10 mouse cellular contexts compared by ENCODE assay signal in genomic region chr1:74084065-74084705, GRCm38 (mm10). TPM values are rescaled to one million over a fixed set of nuclear protein-coding genes. Genes with fewer than 3 reads are reported as not detected.
A peak's percentile ranks its signal among the peaks of the same experiment; 100 is the strongest.
DNase-seq lines count a peak whose midpoint lies in the region; ATAC-seq and TF ChIP-seq lines count a peak whose summit lies in the region.
"Had no signal": no experiment of that assay in that cellular context is flagged by ENCODE, and none has a peak within 500 bp of the region (broad histone marks: within the 10 kb centered on the region; RNA-seq: fewer than 3 reads in every experiment).

No protein-coding gene starts in this region.

- H3K27ac ChIP-seq in kidney, adult 2 months (ENCODE audit: insufficient read depth, low read depth, low read length) = peak overlapping the region; percentile 40
- peak overlapping the region; percentile 43 for H3K27ac ChIP-seq in heart, embryonic 12.5 days (ENCODE audit: poor library complexity, severe bottlenecking)
- peak overlapping the region; percentile 72 for H3K27ac ChIP-seq in lung, embryonic 16.5 days (ENCODE audit: low read length)
- H3K27ac ChIP-seq in thymus, adult 2 months (ENCODE audit: control insufficient read depth, insufficient read depth, low read length) = no peak overlapping the region

- H3K4me3 ChIP-seq in kidney, adult 2 months (ENCODE audit: insufficient read depth, low read depth, low read length) = no peak overlapping the region
- no peak overlapping the region for H3K4me3 ChIP-seq in heart, embryonic 12.5 days
- H3K4me3 ChIP-seq in lung, embryonic 16.5 days (ENCODE audit: low read length) = no peak overlapping the region
- no peak overlapping the region for H3K4me3 ChIP-seq in thymus, adult 2 months (ENCODE audit: control insufficient read depth, insufficient read depth, low read length)

- DNase-seq in kidney, adult 2 months = no peak
- DNase-seq in kidney, adult 9 months = no peak
- peak; percentile 50 to 53 for DNase-seq in adrenal gland, postnatal 36 days
- DNase-seq in cerebellum, adult 8-10 months = no peak
- no peak for DNase-seq in thymus, adult 2 months
- no peak for DNase-seq in left cerebral cortex, postnatal 25 days (ENCODE audit: low spot score in 2 of 2)
- DNase-seq: right cerebral cortex, postnatal 14 days had no signal

- intact Hi-C loops in left cerebral cortex, postnatal 25 days (cut with DNase I) = no loop called here

- H3K9ac ChIP-seq in heart, embryonic 12.5 days = no peak overlapping the region
- H3K9ac ChIP-seq in lung, embryonic 16.5 days (ENCODE audit: low read length) = peak overlapping the region; percentile 37

- no peaks in the 10 kb centered on the region for H3K27me3 ChIP-seq in kidney, adult 2 months (replicated peaks; ENCODE audit: control insufficient read depth, insufficient read depth, low read length)
- H3K27me3 ChIP-seq in heart, embryonic 12.5 days (replicated peaks) = no peaks in the 10 kb centered on the region
- no peaks in the 10 kb centered on the region for H3K27me3 ChIP-seq in lung, embryonic 16.5 days (ENCODE audit: control insufficient read depth, insufficient read depth, low read depth, low read length)
- no peaks in the 10 kb centered on the region for H3K27me3 ChIP-seq in thymus, adult 2 months (ENCODE audit: control insufficient read depth, insufficient read depth, low read length)

- TF ChIP-seq POLR2A in kidney, adult 2 months (IDR thresholded peaks at IDR 0.05; ENCODE audit: low read depth, low read length) = no peak
- TF ChIP-seq POLR2A in thymus, adult 2 months (IDR thresholded peaks at IDR 0.05; ENCODE audit: control insufficient read depth, extremely low read depth, insufficient read depth, low read length, poor library complexity) = no peak

- peaks cover 27% of the 10 kb centered on the region for H3K4me1 ChIP-seq in kidney, adult 2 months (ENCODE audit: control insufficient read depth, insufficient read depth, low read length)
- peaks cover 49% of the 10 kb centered on the region for H3K4me1 ChIP-seq in heart, embryonic 12.5 days (replicated peaks)
- H3K4me1 ChIP-seq in lung, embryonic 16.5 days (replicated peaks; ENCODE audit: control insufficient read depth, insufficient read depth, low read length) = peaks cover 35% of the 10 kb centered on the region
- H3K4me1 ChIP-seq in thymus, adult 2 months (replicated peaks; ENCODE audit: control insufficient read depth, insufficient read depth, low read length) = no peaks in the 10 kb centered on the region

- H3K4me2 ChIP-seq in heart, embryonic 12.5 days = no peak overlapping the region
- no peak overlapping the region for H3K4me2 ChIP-seq in lung, embryonic 16.5 days (ENCODE audit: low read depth, low read length)

- H3K36me3 ChIP-seq in kidney, adult 2 months (ENCODE audit: control insufficient read depth, insufficient read depth, low read length) = no peaks in the 10 kb centered on the region
- H3K36me3 ChIP-seq in heart, embryonic 12.5 days = no peaks in the 10 kb centered on the region
- H3K36me3 ChIP-seq in lung, embryonic 16.5 days (ENCODE audit: control insufficient read depth, insufficient read depth, low read length) = no peaks in the 10 kb centered on the region
- no peaks in the 10 kb centered on the region for H3K36me3 ChIP-seq in thymus, adult 2 months (ENCODE audit: control insufficient read depth, insufficient read depth, low read length)
- H3K36me3 ChIP-seq: G1E had no signal

- TF ChIP-seq CTCF in kidney, adult 2 months (conservative IDR thresholded peaks at IDR 0.05; ENCODE audit: insufficient read depth, insufficient read length, low read depth, low read length) = no peak
- TF ChIP-seq CTCF in thymus, adult 2 months (IDR thresholded peaks at IDR 0.05; ENCODE audit: borderline replicate concordance, control insufficient read depth, extremely low read depth, insufficient read depth, low read length, poor library complexity) = no peak

- 62% methylated on average over 6 of the region's 6 CpGs for WGBS in kidney, adult 2 months
- WGBS in heart, embryonic 12.5 days = 63% methylated on average over 6 of the region's 6 CpGs
- 52% methylated on average over 6 of the region's 6 CpGs for WGBS in lung, embryonic 16.5 days
- 93% methylated on average over 6 of the region's 6 CpGs for WGBS in thymus, adult 2 months

- ATAC-seq in heart, embryonic 12.5 days (ENCODE audit: insufficient number of reproducible peaks, low FRiP score) = no peak
- ATAC-seq in lung, embryonic 16.5 days (ENCODE audit: low read depth) = peak; percentile 41

- no peaks in the 10 kb centered on the region for H3K9me3 ChIP-seq in heart, embryonic 12.5 days (replicated peaks)
- no peaks in the 10 kb centered on the region for H3K9me3 ChIP-seq in lung, embryonic 16.5 days (ENCODE audit: control insufficient read depth, low read length)
- H3K9me3 ChIP-seq: G1E had no signal

RNA-seq across cellular contexts. Expression of gene Tns1, which starts 40.1 kb away (rescaled TPM):
- polyA plus RNA-seq in kidney, adult 2 months (2012; rRNA removed) = 400 and 465 TPM in 2 replicates
- 100 to 1,000 TPM; 404 to 411 TPM for total RNA-seq in adrenal gland, postnatal 36 days (2021)
- 111 and 115 TPM in 2 replicates for polyA plus RNA-seq in heart, embryonic 12.5 days (2016; fragmentation: Nextera tagmentation; extraction: Ambion mirVana)
- polyA plus RNA-seq in lung, embryonic 16.5 days (2015; fragmentation: Nextera tagmentation; extraction: Ambion mirVana) = 137 and 147 TPM in 2 replicates
- 117 and 122 TPM in 2 replicates for polyA plus RNA-seq in thymus, adult 2 months (2012; rRNA removed)
- 10 to 100 TPM; 35.1 to 40.3 TPM for total RNA-seq in left cerebral cortex, postnatal 25 days (2021)

RNA-seq across cellular contexts. Expression of gene Rufy4, which starts 41.2 kb away (rescaled TPM):
- polyA plus RNA-seq in kidney, adult 2 months (2012; rRNA removed) = 2.4 and 3.3 TPM in 2 replicates
- total RNA-seq in adrenal gland, postnatal 36 days (2021) = 1 to 10 TPM; 1.2 to 2.0 TPM
- 0.28 and 0.36 TPM in 2 replicates for polyA plus RNA-seq in heart, embryonic 12.5 days (2016; fragmentation: Nextera tagmentation; extraction: Ambion mirVana)
- 0.31 and 0.64 TPM in 2 replicates for polyA plus RNA-seq in lung, embryonic 16.5 days (2015; fragmentation: Nextera tagmentation; extraction: Ambion mirVana)
- 0.49 and 1.0 TPM in 2 replicates for polyA plus RNA-seq in thymus, adult 2 months (2012; rRNA removed)
- total RNA-seq in left cerebral cortex, postnatal 25 days (2021) = not detected
- polyA plus RNA-seq: G1E had no signal

Comparison
In these comparisons a context has a peak if more than half of its experiments do, and no peak if none do; other contexts are left out.
1. DNase-seq: peak in adrenal gland, postnatal 36 days (2 of 2); none in kidney, adult 2 months (single experiment), kidney, adult 9 months (single experiment), cerebellum, adult 8-10 months (single experiment), thymus, adult 2 months (single experiment) and left cerebral cortex, postnatal 25 days (0 of 2).